Mouse (Mus musculus) gastrocnemius, adult 2 months (tissue): Measurements from ENCODE around the gene Pxt1. TPM values are rescaled to one million over a fixed set of nuclear protein-coding genes. Genes with fewer than 3 reads are reported as not detected.
A peak's percentile ranks its signal among the peaks of the same experiment; 100 is the strongest.

ENCODE experiments used
- DNase-seq: peaks from one replicate; pipeline ENCODE4 v3.0.0; 2022
- H3K27ac ChIP-seq: fragments of 200-600 bp; 2 replicates; pipeline ENCODE4 v1.8.1; 2022; ENCODE audit warnings: mild to moderate bottlenecking
- H3K4me3 ChIP-seq: fragments of 200-600 bp; 2 replicates; pipeline ENCODE4 v1.8.1; 2022; ENCODE audit warnings: mild to moderate bottlenecking, moderate library complexity
- CTCF ChIP-seq: fragments of 200-600 bp; IDR thresholded peaks from 2 replicates; pipeline ENCODE4 v1.8.1; 2022; ENCODE audit warnings: antibody characterized with exemption, mild to moderate bottlenecking, moderate library complexity
- intact Hi-C: fragments of 180-260 bp; cut with DNase I; formaldehyde crosslinking; loops from one replicate; pipeline ENCODE4 v1.15.1; 2025
- total RNA-seq, 2 experiments: library from RNA; stranded (reverse); gene quantifications; 2 replicates each; pipeline ENCODE4 v1.2.3; 2021

Gene Pxt1
- total RNA-seq, 2 experiments from 2014 or later: not detected

- intact Hi-C loops: no loop called here
- TF ChIP-seq CTCF: no peak
- DNase-seq: no peak
- H3K4me3 ChIP-seq: no peak overlapping the region
- H3K27ac ChIP-seq: no peak overlapping the region
Observed at GRCm38 (mm10) chr17:28940776-28941555, 2.7 kb downstream of the Pxt1 start.

- Histone ChIP-seq H3K27ac (no peak overlapping the region), H3K4me3 (no peak overlapping the region)
- TF ChIP-seq CTCF: peak; percentile 68
- peak; percentile 68 for DNase-seq
- intact Hi-C loops: no loop called here
Observed at GRCm38 (mm10) chr17:28936622-28937345, 6.9 kb downstream of the Pxt1 start.

- no peak for TF ChIP-seq CTCF
- Histone ChIP-seq H3K4me3 (no peak overlapping the region), H3K27ac (no peak overlapping the region)
- intact Hi-C loops: no loop called here
- no peak for DNase-seq
Observed at GRCm38 (mm10) chr17:28936133-28936532, 7.5 kb downstream of the Pxt1 start.

GRCm38 (mm10) chr17:28934120-28934916 lies 9.3 kb downstream of the Pxt1 start:
- peak overlapping the region; percentile 8; the same call in 1 of the 2 replicates for H3K27ac ChIP-seq
- intact Hi-C loops: no loop called here
- TF ChIP-seq CTCF: no peak
- H3K4me3 ChIP-seq: no peak overlapping the region
- no peak for DNase-seq

- Histone ChIP-seq H3K27ac (peak overlapping the region; percentile 92), H3K4me3 (no peak overlapping the region)
- no peak for DNase-seq
- intact Hi-C loops: no loop called here
- no peak for TF ChIP-seq CTCF
Observed at GRCm38 (mm10) chr17:28932274-28932673, 11.4 kb downstream of the Pxt1 start.

GRCm38 (mm10) chr17:28931436-28932211 lies 12.0 kb downstream of the Pxt1 start:
- Histone ChIP-seq H3K4me3 (no peak overlapping the region), H3K27ac (peak overlapping the region; percentile 92)
- no peak for TF ChIP-seq CTCF
- DNase-seq: no peak
- intact Hi-C loops: no loop called here

- intact Hi-C loops: no loop called here
- peak; percentile 68 for TF ChIP-seq CTCF
- peak overlapping the region; percentile 92 for H3K27ac ChIP-seq
- peak overlapping the region; percentile 51 for H3K4me3 ChIP-seq
- peak; percentile 91 for DNase-seq
Observed at GRCm38 (mm10) chr17:28930392-28931074, 13.1 kb downstream of the Pxt1 start.

- intact Hi-C loops: no loop called here
- H3K4me3 ChIP-seq: no peak overlapping the region
- no peak for TF ChIP-seq CTCF
- no peak for DNase-seq
- peak overlapping the region; percentile 92 for H3K27ac ChIP-seq
Observed at GRCm38 (mm10) chr17:28929369-28929768, 14.3 kb downstream of the Pxt1 start.

GRCm38 (mm10) chr17:28928004-28928403 lies 15.6 kb downstream of the Pxt1 start:
- H3K4me3 ChIP-seq: no peak overlapping the region
- DNase-seq: no peak
- TF ChIP-seq CTCF: no peak
- intact Hi-C loops: no loop called here
- no peak overlapping the region for H3K27ac ChIP-seq

- DNase-seq: peak; percentile 63
- TF ChIP-seq CTCF: peak; percentile 88
- intact Hi-C loops: loop anchor here (2.0 kb wide), 3 partner anchors 22 to 236 kb away; partner anchors contain the start of genes Mapk14 and Slc26a8
- Histone ChIP-seq H3K4me3 (no peak overlapping the region), H3K27ac (peak overlapping the region; percentile 25)
Observed at GRCm38 (mm10) chr17:28926866-28927635, 16.6 kb downstream of the Pxt1 start.

- DNase-seq: peak; percentile 79
- peak overlapping the region; percentile 50 for H3K27ac ChIP-seq
- intact Hi-C loops: loop anchor here (2.0 kb wide), 3 partner anchors 22 to 236 kb away; partner anchors contain the start of genes Mapk14 and Slc26a8
- peak overlapping the region; percentile 38 for H3K4me3 ChIP-seq
- TF ChIP-seq CTCF: peak; percentile 92
Observed at GRCm38 (mm10) chr17:28926380-28926779, 17.3 kb downstream of the Pxt1 start.
